Comparison of ENCODE assay signal across 9 mouse cellular contexts in genomic region chr2:53121797-53122196, GRCm38 (mm10).
DNase-seq lines count a peak whose midpoint lies in the region; ATAC-seq and TF ChIP-seq lines count a peak whose summit lies in the region.
"Had no signal": no experiment of that assay in that cellular context is flagged by ENCODE, and none has a peak within 500 bp of the region (broad histone marks: within the 10 kb centered on the region; RNA-seq: fewer than 3 reads in every experiment).

No protein-coding gene starts in this region.

- ATAC-seq in forebrain, embryonic 12.5 days (ENCODE audit: low FRiP score), result 0 out of 2 replicates have a peak, but pooled peaks have one; percentile 27
- peak; percentile 56; the same call in 1 of the 2 replicates for ATAC-seq in megakaryocyte, adult 5-6 weeks (ENCODE audit: poor library complexity, severe bottlenecking)
- ATAC-seq in stomach, postnatal 0 days (ENCODE audit: low FRiP score, low TSS enrichment), result no peak

- H3K36me3 ChIP-seq in forebrain, embryonic 12.5 days (replicated peaks), result peaks cover 61% of the 10 kb centered on the region
- peaks cover 7% of the 10 kb centered on the region; the same call in 1 of the 2 replicates for H3K36me3 ChIP-seq in stomach, postnatal 0 days (ENCODE audit: control insufficient read depth, insufficient read depth, low read length)
- H3K36me3 ChIP-seq: liver, embryonic 13.5 days had no signal

- 77% methylated on average over 5 of the region's 5 CpGs for WGBS in forebrain, embryonic 12.5 days
- WGBS in stomach, postnatal 0 days, result 66% methylated on average over 5 of the region's 5 CpGs

- DNase-seq in gastrocnemius, postnatal 14 days, result peak; percentile 23
- DNase-seq in gastrocnemius, adult 8-10 months (ENCODE audit: low spot score in 2 of 2), result no peak
- peak; percentile 33 for DNase-seq in CD4-positive helper T cell, adult 2 months (ENCODE audit: low read depth, low spot score)
- DNase-seq in c-Kit-negative CD71-positive TER-119-positive erythroid progenitor cells, embryonic 14.5 days (ENCODE audit: low read depth, low spot score), result peak; percentile 4
- DNase-seq in kidney, postnatal 4 days, result peak; percentile 67 to 68
- peak; percentile 30 for DNase-seq in stomach, postnatal 0 days (ENCODE audit: low spot score)
- DNase-seq: liver, embryonic 13.5 days had no signal

- H3K9me3 ChIP-seq in forebrain, embryonic 12.5 days, result no peaks in the 10 kb centered on the region
- H3K9me3 ChIP-seq in stomach, postnatal 0 days (ENCODE audit: control insufficient read depth, low read length), result no peaks in the 10 kb centered on the region
- H3K9me3 ChIP-seq: liver, embryonic 13.5 days had no signal

- no peaks in the 10 kb centered on the region for H3K27me3 ChIP-seq in forebrain, embryonic 12.5 days
- H3K27me3 ChIP-seq in stomach, postnatal 0 days (ENCODE audit: control insufficient read depth, insufficient read depth, low read length), result no peaks in the 10 kb centered on the region
- H3K27me3 ChIP-seq: liver, embryonic 13.5 days had no signal

- no peak for TF ChIP-seq EP300 in stomach, postnatal 0 days (optimal IDR thresholded peaks at IDR 0.05)

- no peak overlapping the region for H3K4me2 ChIP-seq in forebrain, embryonic 12.5 days
- no peak overlapping the region for H3K4me2 ChIP-seq in stomach, postnatal 0 days (replicated peaks; ENCODE audit: low read depth)
- H3K4me2 ChIP-seq: liver, embryonic 13.5 days had no signal

- no peak overlapping the region for H3K27ac ChIP-seq in forebrain, embryonic 12.5 days
- no peak overlapping the region for H3K27ac ChIP-seq in stomach, postnatal 0 days (replicated peaks)
- H3K27ac ChIP-seq: liver, embryonic 13.5 days had no signal

- no peaks in the 10 kb centered on the region for H3K4me1 ChIP-seq in forebrain, embryonic 12.5 days
- H3K4me1 ChIP-seq in stomach, postnatal 0 days (replicated peaks; ENCODE audit: control insufficient read depth, insufficient read depth), result no peaks in the 10 kb centered on the region
- H3K4me1 ChIP-seq: liver, embryonic 13.5 days had no signal

- peak; percentile 80 for TF ChIP-seq CTCF in stomach, postnatal 0 days (IDR thresholded peaks at IDR 0.05; ENCODE audit: low read depth)

- no peak overlapping the region for H3K9ac ChIP-seq in forebrain, embryonic 12.5 days
- no peak overlapping the region for H3K9ac ChIP-seq in stomach, postnatal 0 days (ENCODE audit: low read length)
- H3K9ac ChIP-seq: liver, embryonic 13.5 days had no signal

- intact Hi-C loops in gastrocnemius, postnatal 14 days (cut with DNase I; ENCODE audit: low total_unique reads), result no loop called here

- no peak overlapping the region for H3K4me3 ChIP-seq in forebrain, embryonic 12.5 days (replicated peaks)
- no peak overlapping the region for H3K4me3 ChIP-seq in stomach, postnatal 0 days (ENCODE audit: low read depth, low read length)
- H3K4me3 ChIP-seq: liver, embryonic 13.5 days had no signal

Comparison
In these comparisons a context has a peak if more than half of its experiments do, and no peak if none do; other contexts are left out.
1. DNase-seq: peak in gastrocnemius, postnatal 14 days (single experiment), CD4-positive helper T cell, adult 2 months (single experiment), c-Kit-negative CD71-positive TER-119-positive erythroid progenitor cells, embryonic 14.5 days (single experiment), kidney, postnatal 4 days (2 of 2) and stomach, postnatal 0 days (single experiment); none in gastrocnemius, adult 8-10 months (0 of 2).